Mouse (Mus musculus) liver, embryonic 12.5 days (tissue): ENCODE data around the gene Muc15. TPM values are rescaled to one million over a fixed set of nuclear protein-coding genes. Genes with fewer than 3 reads are reported as not detected.

Source experiments
- polyA plus RNA-seq: library from polyadenylated mRNA; unstranded; fragments of >200 nt; fragmentation: Nextera tagmentation; extraction: Ambion mirVana; gene quantifications from 2 replicates; pipeline ENCODE4 v1.2.1, GENCODE M21; 2016

Gene Muc15
- polyA plus RNA-seq, 1 experiment from 2014 or later: not detected

Other genes with a start within 250 kb of the Muc15 start
- gene Slc5a12, start 124.0 kb upstream of the Muc15 start, polyA plus RNA-seq: not detected in 2 replicates
- 0.02 and 0.06 TPM in 2 replicates for gene Ano3, start 229.6 kb downstream of the Muc15 start, polyA plus RNA-seq